Mouse (Mus musculus) hindbrain, postnatal 0 days (tissue): ENCODE measurements around the gene Serp2. TPM values are rescaled to one million over a fixed set of nuclear protein-coding genes. Genes with fewer than 3 reads are reported as not detected.

Experiments
- ATAC-seq: fragments of 200-750 bp; cut with Nextera tagmentation; 2 replicates; pipeline ENCODE4 v1.8.0; 2017; ENCODE audit warnings: mild to moderate bottlenecking, moderate TSS enrichment, moderate library complexity
- DNase-seq: peaks from one replicate; pipeline ENCODE4 v3.0.0-alpha.2; 2015; ENCODE audit warnings: low spot score
- H3K27ac ChIP-seq: fragments of 300-500 bp; sonication (generic); 2 replicates; pipeline ENCODE4 v1.5.1; 2014; ENCODE audit warnings: mild to moderate bottlenecking
- H3K27me3 ChIP-seq: fragments of 300-500 bp; sonication (generic); 2 replicates; pipeline ENCODE4 v1.6.1; 2014; ENCODE audit warnings: low read length, mixed read lengths; ENCODE audit not compliant: insufficient read depth
- H3K36me3 ChIP-seq: fragments of 300-500 bp; sonication (generic); 2 replicates; pipeline ENCODE4 v1.6.1; 2014; ENCODE audit warnings: low read length, mixed read lengths; ENCODE audit not compliant: insufficient read depth
- H3K4me1 ChIP-seq: fragments of 300-500 bp; sonication (generic); 2 replicates; pipeline ENCODE4 v1.6.1; 2014; ENCODE audit warnings: antibody characterized with exemption, low read length, mixed read lengths; ENCODE audit not compliant: insufficient read depth
- H3K4me2 ChIP-seq: fragments of 300-500 bp; sonication (generic); 2 replicates; pipeline ENCODE4 v1.6.1; 2014; ENCODE audit warnings: low read depth, mild to moderate bottlenecking, low read length, moderate library complexity, mixed read lengths
- H3K4me3 ChIP-seq: fragments of 300-500 bp; sonication (generic); 2 replicates; pipeline ENCODE4 v1.5.1; 2014; ENCODE audit warnings: low read length
- H3K9ac ChIP-seq: fragments of 300-500 bp; sonication (generic); replicated peaks from 2 replicates; pipeline ENCODE4 v1.6.1; 2014; ENCODE audit warnings: mild to moderate bottlenecking, low read length, moderate library complexity, mixed read lengths
- H3K9me3 ChIP-seq: fragments of 300-500 bp; sonication (generic); 2 replicates; pipeline ENCODE4 v1.6.1; 2016; ENCODE audit warnings: low read length, mixed read lengths
- CTCF ChIP-seq: IDR thresholded peaks from 2 replicates; pipeline ENCODE4 v1.5.1; 2016; ENCODE audit warnings: antibody characterized with exemption, control low read depth, low read depth
- WGBS: fragments of 180-500 bp; shearing (Covaris S2); extraction: QIAGEN DNeasy Blood & Tissue Kit; methylation state at CpG from one replicate; pipeline ENCODE4 v1.1.7; 2014; 5-methylcytosine and 5-hydroxymethylcytosine counted together
- polyA plus RNA-seq: library from polyadenylated mRNA; unstranded; fragments of >200 nt; fragmentation: Nextera tagmentation; extraction: Ambion mirVana; gene quantifications from 2 replicates; pipeline ENCODE4 v1.2.1, GENCODE M21; 2015
- total RNA-seq: library from RNA; depleted of rRNA; stranded (reverse); fragments of >200 nt; gene quantifications from 2 replicates; pipeline ENCODE4 v1.2.3, GENCODE M21; 2014; rRNA removed

Gene Serp2
- total RNA-seq (125 and 187 TPM in 2 replicates), polyA plus RNA-seq (243 and 245 TPM in 2 replicates)

GRCm38 (mm10) chr14:76556852-76557208 is at the start of gene Serp2:
Gene Serp2, minus strand, starts transcription at chr14:76556889.
- Histone ChIP-seq H3K4me3 (peak within 1 kb of the TSS; percentile 45), H3K9ac (peak within 1 kb of the TSS; percentile 65), H3K27me3 (no peaks in the 10 kb centered on the region), H3K4me2 (peak within 1 kb of the TSS; percentile 79), H3K36me3 (no peaks in the 10 kb centered on the region), H3K27ac (peak within 1 kb of the TSS; percentile 93), H3K4me1 (peaks cover 6% of the 10 kb centered on the region; the same call in 1 of the 2 replicates), H3K9me3 (no peaks in the 10 kb centered on the region)
- 9% methylated on average over 17 of the region's 17 CpGs for WGBS
- no peak for TF ChIP-seq CTCF
- ATAC-seq (no peak; the same call in 1 of the 2 replicates), DNase-seq (peak; percentile 12)

- no peak overlapping the region for H3K9ac ChIP-seq
- no peak overlapping the region for H3K4me3 ChIP-seq
- H3K36me3 ChIP-seq: no peaks in the 10 kb centered on the region
- H3K27ac ChIP-seq: no peak overlapping the region
- DNase-seq: no peak
- no peak for ATAC-seq
- no peak for TF ChIP-seq CTCF
- H3K4me1 ChIP-seq: peaks cover 10% of the 10 kb centered on the region
- H3K9me3 ChIP-seq: no peaks in the 10 kb centered on the region
- 66% methylated on average over 13 of the region's 13 CpGs for WGBS
- no peak overlapping the region for H3K4me2 ChIP-seq
- no peaks in the 10 kb centered on the region for H3K27me3 ChIP-seq
Measured at GRCm38 (mm10) chr14:76605931-76606534, 49.3 kb upstream of the Serp2 start.

- Histone ChIP-seq H3K4me1 (peaks cover 8% of the 10 kb centered on the region; the same call in 1 of the 2 replicates), H3K27me3 (no peaks in the 10 kb centered on the region), H3K4me3 (no peak overlapping the region), H3K27ac (no peak overlapping the region), H3K9me3 (no peaks in the 10 kb centered on the region), H3K9ac (no peak overlapping the region), H3K36me3 (no peaks in the 10 kb centered on the region), H3K4me2 (no peak overlapping the region)
- DNase-seq: no peak
- 82% methylated on average over 6 of the region's 6 CpGs for WGBS
- TF ChIP-seq CTCF: no peak
- no peak for ATAC-seq
Measured at GRCm38 (mm10) chr14:76604012-76604411, 47.3 kb upstream of the Serp2 start.

GRCm38 (mm10) chr14:76601654-76602053 is 45.0 kb upstream of the Serp2 start:
- H3K9ac ChIP-seq: no peak overlapping the region
- peaks cover 14% of the 10 kb centered on the region; the same call in 1 of the 2 replicates for H3K4me1 ChIP-seq
- ATAC-seq: no peak
- TF ChIP-seq CTCF: no peak
- no peak overlapping the region for H3K27ac ChIP-seq
- no peaks in the 10 kb centered on the region for H3K9me3 ChIP-seq
- no peak overlapping the region for H3K4me3 ChIP-seq
- WGBS: 76% methylated on average over 4 of the region's 4 CpGs
- H3K4me2 ChIP-seq: no peak overlapping the region
- H3K36me3 ChIP-seq: no peaks in the 10 kb centered on the region
- no peaks in the 10 kb centered on the region for H3K27me3 ChIP-seq
- no peak for DNase-seq

GRCm38 (mm10) chr14:76600391-76600790 is 43.7 kb upstream of the Serp2 start:
- Histone ChIP-seq H3K4me3 (no peak overlapping the region), H3K4me2 (no peak overlapping the region), H3K27me3 (no peaks in the 10 kb centered on the region), H3K9me3 (no peaks in the 10 kb centered on the region), H3K9ac (no peak overlapping the region), H3K27ac (0 out of 2 replicates have a peak overlapping the region, but pooled peaks have one; percentile 11), H3K4me1 (peaks cover 14% of the 10 kb centered on the region; the same call in 1 of the 2 replicates), H3K36me3 (no peaks in the 10 kb centered on the region)
- ATAC-seq: no peak
- no peak for DNase-seq
- TF ChIP-seq CTCF: no peak
- WGBS: 85% methylated on average over 3 of the region's 3 CpGs

GRCm38 (mm10) chr14:76599706-76600105 is 43.0 kb upstream of the Serp2 start:
- 32% methylated on average over 4 of the region's 4 CpGs for WGBS
- H3K9me3 ChIP-seq: no peaks in the 10 kb centered on the region
- H3K27ac ChIP-seq: peak overlapping the region; percentile 11; the same call in 1 of the 2 replicates
- H3K36me3 ChIP-seq: no peaks in the 10 kb centered on the region
- no peak overlapping the region for H3K4me3 ChIP-seq
- 0 out of 2 replicates have a peak overlapping the region, but pooled peaks have one; percentile 10 for H3K4me2 ChIP-seq
- no peak for TF ChIP-seq CTCF
- no peak overlapping the region for H3K9ac ChIP-seq
- peaks cover 10% of the 10 kb centered on the region; the same call in 1 of the 2 replicates for H3K4me1 ChIP-seq
- H3K27me3 ChIP-seq: no peaks in the 10 kb centered on the region
- ATAC-seq: no peak
- DNase-seq: peak; percentile 34
